Mouse (Mus musculus) midbrain, postnatal 0 days (tissue): ENCODE measurements around the gene Thsd1. TPM values are rescaled to one million over a fixed set of nuclear protein-coding genes. Genes with fewer than 3 reads are reported as not detected.

ENCODE experiments used
- ATAC-seq: fragments of 200-750 bp; cut with Nextera tagmentation; 2 replicates; pipeline ENCODE4 v1.8.0; 2017; ENCODE audit warnings: moderate number of reproducible peaks, mild to moderate bottlenecking, moderate TSS enrichment, moderate library complexity; ENCODE audit not compliant: low FRiP score
- DNase-seq: peaks from one replicate; pipeline ENCODE4 v3.0.0-alpha.2; 2015; ENCODE audit warnings: low spot score
- H3K27ac ChIP-seq: fragments of 300-500 bp; sonication (generic); 2 replicates; pipeline ENCODE4 v1.5.1; 2014; ENCODE audit warnings: low read depth, mild to moderate bottlenecking, low read length, mixed read lengths
- H3K27me3 ChIP-seq: fragments of 300-500 bp; sonication (generic); 2 replicates; pipeline ENCODE4 v1.6.1; 2014; ENCODE audit warnings: low read length, control low read depth, mixed read lengths; ENCODE audit not compliant: insufficient read depth
- H3K36me3 ChIP-seq: fragments of 300-500 bp; sonication (generic); 2 replicates; pipeline ENCODE4 v1.6.1; 2014; ENCODE audit warnings: low read length, control low read depth, mixed read lengths; ENCODE audit not compliant: insufficient read depth
- H3K4me1 ChIP-seq: fragments of 300-500 bp; sonication (generic); 2 replicates; pipeline ENCODE4 v1.6.1; 2014; ENCODE audit warnings: mild to moderate bottlenecking, control low read depth, antibody characterized with exemption, low read length, mixed read lengths; ENCODE audit not compliant: insufficient read depth
- H3K4me2 ChIP-seq: fragments of 300-500 bp; sonication (generic); 2 replicates; pipeline ENCODE4 v1.6.1; 2014; ENCODE audit warnings: low read depth, mild to moderate bottlenecking, low read length, mixed read lengths; ENCODE audit not compliant: poor library complexity, severe bottlenecking
- H3K4me3 ChIP-seq: fragments of 300-500 bp; sonication (generic); 2 replicates; pipeline ENCODE4 v1.5.1; 2014; ENCODE audit warnings: low read depth, mild to moderate bottlenecking, low read length, moderate library complexity
- H3K9ac ChIP-seq: fragments of 300-500 bp; sonication (generic); replicated peaks from 2 replicates; pipeline ENCODE4 v1.6.1; 2014; ENCODE audit warnings: mild to moderate bottlenecking, low read length, moderate library complexity, mixed read lengths; ENCODE audit not compliant: poor library complexity, severe bottlenecking
- H3K9me3 ChIP-seq: fragments of 300-500 bp; sonication (generic); 2 replicates; pipeline ENCODE4 v1.6.1; 2016; ENCODE audit warnings: low read length, control low read depth
- CTCF ChIP-seq: IDR thresholded peaks from 2 replicates; pipeline ENCODE4 v1.5.1; 2016; ENCODE audit warnings: antibody characterized with exemption, mild to moderate bottlenecking
- WGBS: fragments of 180-500 bp; shearing (Covaris S2); extraction: QIAGEN DNeasy Blood & Tissue Kit; methylation state at CpG from one replicate; pipeline ENCODE4 v1.1.7; 2014; 5-methylcytosine and 5-hydroxymethylcytosine counted together
- polyA plus RNA-seq: library from polyadenylated mRNA; unstranded; fragments of >200 nt; fragmentation: Nextera tagmentation; extraction: Ambion mirVana; gene quantifications from 2 replicates; pipeline ENCODE4 v1.2.1, GENCODE M21; 2015
- total RNA-seq: library from RNA; depleted of rRNA; stranded (reverse); fragments of >200 nt; gene quantifications from 2 replicates; pipeline ENCODE4 v1.2.3, GENCODE M21; 2014; rRNA removed

Gene Thsd1
- total RNA-seq (3.0 and 5.4 TPM in 2 replicates), polyA plus RNA-seq (4.5 and 4.6 TPM in 2 replicates)

GRCm38 (mm10) chr8:22227061-22227877 is at the start of gene Thsd1:
Gene Thsd1 (plus strand): TSS chr8:22227313.
- Histone ChIP-seq H3K9ac (peak within 1 kb of the TSS; percentile 30), H3K4me2 (peak within 1 kb of the TSS; percentile 85), H3K4me3 (peak within 1 kb of the TSS; percentile 43), H3K36me3 (no peaks in the 10 kb centered on the region), H3K4me1 (no peaks in the 10 kb centered on the region), H3K27ac (no peak within 1 kb of the TSS), H3K27me3 (peaks cover 4% of the 10 kb centered on the region; the same call in 1 of the 2 replicates), H3K9me3 (no peaks in the 10 kb centered on the region)
- DNase-seq (peak; percentile 1), ATAC-seq (peak; percentile 42)
- no peak for TF ChIP-seq CTCF
- WGBS = 2% methylated on average over 39 of the region's 39 CpGs

- DNase-seq (peak; percentile 52), ATAC-seq (peak; percentile 31; the same call in 1 of the 2 replicates)
- Histone ChIP-seq H3K4me3 (peak overlapping the region; percentile 89), H3K4me1 (no peaks in the 10 kb centered on the region), H3K36me3 (no peaks in the 10 kb centered on the region), H3K4me2 (peak overlapping the region; percentile 84), H3K27ac (no peak overlapping the region), H3K9ac (no peak overlapping the region), H3K27me3 (no peaks in the 10 kb centered on the region), H3K9me3 (no peaks in the 10 kb centered on the region)
- 3% methylated on average over 3 of the region's 3 CpGs for WGBS
- no peak for TF ChIP-seq CTCF
Measured at GRCm38 (mm10) chr8:22184884-22185283, 42.2 kb upstream of the Thsd1 start.

GRCm38 (mm10) chr8:22185431-22186397 is 41.4 kb upstream of the Thsd1 start, which contains the start of gene Ckap2:
Gene Ckap2 (minus strand): TSS chr8:22185819.
- H3K9me3 ChIP-seq = no peaks in the 10 kb centered on the region
- H3K4me3 ChIP-seq = peak within 1 kb of the TSS; percentile 89
- TF ChIP-seq CTCF = no peak
- no peaks in the 10 kb centered on the region for H3K36me3 ChIP-seq
- H3K4me2 ChIP-seq = peak within 1 kb of the TSS; percentile 84
- DNase-seq (peak; percentile 94), ATAC-seq (peak; percentile 99)
- peak within 1 kb of the TSS; percentile 63; the same call in 1 of the 2 replicates for H3K27ac ChIP-seq
- H3K9ac ChIP-seq = peak within 1 kb of the TSS; percentile 54
- H3K4me1 ChIP-seq = no peaks in the 10 kb centered on the region
- 2% methylated on average over 62 of the region's 63 CpGs for WGBS
- no peaks in the 10 kb centered on the region for H3K27me3 ChIP-seq

- H3K4me2 ChIP-seq = peak within 1 kb of the TSS; percentile 75
- H3K27me3 ChIP-seq = no peaks in the 10 kb centered on the region
- DNase-seq (peak; percentile 88), ATAC-seq (peak; percentile 95)
- H3K4me1 ChIP-seq = no peaks in the 10 kb centered on the region
- TF ChIP-seq CTCF = peak; percentile 88
- no peaks in the 10 kb centered on the region for H3K9me3 ChIP-seq
- peak within 1 kb of the TSS; percentile 85 for H3K9ac ChIP-seq
- WGBS = 1% methylated on average over 69 of the region's 73 CpGs
- no peaks in the 10 kb centered on the region; the same call in 1 of the 2 replicates for H3K36me3 ChIP-seq
- H3K27ac ChIP-seq = peak within 1 kb of the TSS; percentile 94
- peak within 1 kb of the TSS; percentile 90 for H3K4me3 ChIP-seq
Measured at GRCm38 (mm10) chr8:22192660-22193431, 34.3 kb upstream of the Thsd1 start, which contains the start of gene Vps36. Gene Vps36 (plus strand): TSS chr8:22192809.

- peak; percentile 5 for DNase-seq
- Histone ChIP-seq H3K4me1 (no peaks in the 10 kb centered on the region), H3K27me3 (no peaks in the 10 kb centered on the region), H3K9ac (peak overlapping the region; percentile 85), H3K36me3 (no peaks in the 10 kb centered on the region; the same call in 1 of the 2 replicates), H3K9me3 (no peaks in the 10 kb centered on the region), H3K27ac (peak overlapping the region; percentile 94), H3K4me3 (peak overlapping the region; percentile 90), H3K4me2 (peak overlapping the region; percentile 75)
- no peak for ATAC-seq
- WGBS = 12% methylated on average over 12 of the region's 12 CpGs
- no peak for TF ChIP-seq CTCF
Measured at GRCm38 (mm10) chr8:22193432-22194010, 33.6 kb upstream of the Thsd1 start.
